Mouse (Mus musculus) lung, adult 2 months (tissue): ENCODE data around the gene Prr5l. TPM values are rescaled to one million over a fixed set of nuclear protein-coding genes. Genes with fewer than 3 reads are reported as not detected.

Experiments
- DNase-seq: peaks from one replicate; pipeline ENCODE4 v3.0.0; 2022
- H3K4me1 ChIP-seq: fragments of 200-500 bp; 2 replicates; pipeline ENCODE4 v1.6.1; 2011; ENCODE audit warnings: low read length; ENCODE audit not compliant: control insufficient read depth, insufficient read depth
- H3K4me3 ChIP-seq: fragments of 200-500 bp; replicated peaks from 2 replicates; pipeline ENCODE3; 2011; ENCODE audit warnings: low read depth, mild to moderate bottlenecking, control low read depth, low read length; ENCODE audit errors: extremely low read depth
- CTCF ChIP-seq: fragments of 200-500 bp; IDR thresholded peaks from 2 replicates; pipeline ENCODE4 v1.5.1; 2011; ENCODE audit warnings: mild to moderate bottlenecking, low read length, control low read depth; ENCODE audit not compliant: insufficient read depth
- POLR2A ChIP-seq: fragments of 200-500 bp; IDR thresholded peaks from 2 replicates; pipeline ENCODE4 v1.6.1; 2011; ENCODE audit warnings: low read depth, mild to moderate bottlenecking, control low read depth, low read length, borderline replicate concordance; ENCODE audit errors: extremely low read depth
- WGBS: fragments of 180-500 bp; shearing (Covaris S2); methylation state at CpG from one replicate; pipeline ENCODE4 v1.1.7; 2018; 5-methylcytosine and 5-hydroxymethylcytosine counted together
- polyA plus RNA-seq: library from polyadenylated mRNA; depleted of rRNA; stranded (reverse); fragments of >200 nt; gene quantifications from 2 replicates; pipeline ENCODE4 v1.2.3, GENCODE M21; 2012

Prr5l gene
- polyA plus RNA-seq, 1 experiment: 32.3 TPM

DNA sequence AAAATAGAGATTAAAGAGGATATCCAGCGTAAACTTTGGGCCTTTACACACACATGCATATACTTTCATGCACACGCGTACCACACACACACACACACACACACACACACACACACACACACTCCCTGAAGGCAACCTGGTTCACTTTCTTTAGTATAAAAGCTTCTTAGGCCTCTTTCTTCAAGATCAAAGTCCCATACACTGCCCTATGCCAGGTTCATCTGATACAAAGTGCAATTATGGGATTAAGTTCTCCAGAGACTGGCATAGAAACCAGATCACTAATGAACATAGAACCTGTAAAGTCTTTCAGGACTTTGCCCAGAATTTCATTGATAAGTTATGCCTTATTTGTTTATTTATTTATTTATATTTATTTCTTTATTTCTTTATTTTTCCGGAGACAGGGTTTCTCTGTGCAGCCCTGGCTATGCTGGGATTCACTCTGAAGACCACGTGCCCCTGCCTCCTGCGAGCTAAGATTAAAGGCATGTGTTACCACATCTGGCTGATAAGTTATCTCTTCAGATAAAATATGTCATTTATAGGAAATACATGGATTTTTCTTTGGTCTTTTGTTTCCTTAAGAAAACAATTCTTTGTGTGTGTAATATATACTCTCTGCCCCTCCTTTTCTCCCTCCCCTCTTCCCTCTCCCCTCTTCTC lies 73.1 kb downstream of the Prr5l start:
- no peak for DNase-seq
- TF ChIP-seq CTCF (no peak), POLR2A (no peak)
- no peak overlapping the region for H3K4me3 ChIP-seq
- no peaks in the 10 kb centered on the region for H3K4me1 ChIP-seq
- WGBS: 85% methylated on average over 6 of the region's 6 CpGs

DNA sequence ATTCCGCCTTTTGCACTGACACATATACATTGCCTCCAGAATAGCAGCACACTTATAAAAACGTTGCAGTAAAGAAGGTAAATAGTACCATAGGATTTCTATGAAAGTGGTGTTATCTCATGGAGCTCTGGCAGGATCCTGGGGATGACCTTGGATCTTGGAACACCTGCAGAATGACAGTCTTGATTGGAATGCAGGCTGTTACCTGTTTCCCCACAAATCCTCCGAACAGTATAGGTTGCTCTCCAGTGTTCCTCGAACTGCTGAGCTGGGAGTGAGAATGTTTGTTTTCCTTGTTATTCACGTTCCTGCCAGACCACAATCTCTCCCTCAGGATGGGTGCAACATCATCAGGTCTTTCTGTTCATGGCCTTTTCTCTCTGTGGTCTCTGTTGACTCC lies 75.1 kb downstream of the Prr5l start:
- no peak for DNase-seq
- H3K4me3 ChIP-seq: no peak overlapping the region
- H3K4me1 ChIP-seq: no peaks in the 10 kb centered on the region
- TF ChIP-seq POLR2A (no peak), CTCF (no peak)
- WGBS: 61% methylated on average over 5 of the region's 5 CpGs

DNA sequence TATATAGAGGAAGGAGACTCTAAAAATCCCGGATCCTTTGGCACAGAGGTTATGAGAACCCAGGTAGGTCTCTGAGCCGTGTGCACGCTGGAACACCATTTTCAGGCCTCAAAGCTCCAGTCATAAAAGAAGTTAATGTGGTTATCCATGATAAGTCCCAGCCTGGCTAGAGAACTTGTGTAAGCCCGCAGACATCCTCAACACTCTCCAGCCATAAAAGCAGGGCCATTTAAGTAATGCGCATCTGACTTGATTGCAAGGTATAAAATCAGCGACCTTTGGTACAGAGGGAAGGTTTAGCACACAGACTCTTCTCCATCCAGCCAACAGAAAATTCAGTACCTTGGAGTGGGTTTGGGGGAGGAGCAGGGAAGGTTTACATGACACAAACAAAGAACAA lies 80.6 kb downstream of the Prr5l start:
- DNase-seq: no peak
- no peaks in the 10 kb centered on the region for H3K4me1 ChIP-seq
- WGBS: 94% methylated on average over 6 of the region's 6 CpGs
- H3K4me3 ChIP-seq: no peak overlapping the region
- TF ChIP-seq CTCF (no peak), POLR2A (no peak)

DNA sequence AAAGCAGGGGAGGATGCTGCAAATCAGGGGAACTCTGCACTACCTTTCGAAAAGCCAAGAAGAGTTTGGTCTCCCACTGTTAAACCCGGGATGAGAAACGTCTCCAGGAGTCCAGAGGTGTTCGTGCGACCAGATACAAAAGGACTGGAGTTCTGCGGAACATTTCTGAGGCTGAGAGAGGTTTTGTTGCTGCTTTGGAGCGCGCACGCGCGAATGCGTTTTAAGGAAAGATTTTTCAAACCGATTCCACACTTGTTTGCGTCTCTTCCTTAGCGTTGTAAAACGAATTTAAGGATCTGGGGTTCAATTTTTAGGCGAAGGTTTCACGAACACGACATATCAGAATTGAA lies 85.0 kb downstream of the Prr5l start:
- no peak for DNase-seq
- Histone ChIP-seq H3K4me1 (peaks cover 3% of the 10 kb centered on the region; the same call in 1 of the 2 replicates), H3K4me3 (peak overlapping the region; percentile 73)
- WGBS: 4% methylated on average over 19 of the region's 19 CpGs
- no peak for TF ChIP-seq CTCF
- no peak for TF ChIP-seq POLR2A

- under 1% methylated on average over 49 of the region's 49 CpGs for WGBS
- peak; percentile 56 for DNase-seq
- no peak for TF ChIP-seq CTCF
- TF ChIP-seq POLR2A: peak; percentile 73; the same call in 1 of the 2 replicates
- Histone ChIP-seq H3K4me3 (peak overlapping the region; percentile 73), H3K4me1 (peaks cover 4% of the 10 kb centered on the region; the same call in 1 of the 2 replicates)
These were observed 85.5 kb downstream of the Prr5l start for GRCm38 (mm10) chr2:101797166-101797900.

DNA sequence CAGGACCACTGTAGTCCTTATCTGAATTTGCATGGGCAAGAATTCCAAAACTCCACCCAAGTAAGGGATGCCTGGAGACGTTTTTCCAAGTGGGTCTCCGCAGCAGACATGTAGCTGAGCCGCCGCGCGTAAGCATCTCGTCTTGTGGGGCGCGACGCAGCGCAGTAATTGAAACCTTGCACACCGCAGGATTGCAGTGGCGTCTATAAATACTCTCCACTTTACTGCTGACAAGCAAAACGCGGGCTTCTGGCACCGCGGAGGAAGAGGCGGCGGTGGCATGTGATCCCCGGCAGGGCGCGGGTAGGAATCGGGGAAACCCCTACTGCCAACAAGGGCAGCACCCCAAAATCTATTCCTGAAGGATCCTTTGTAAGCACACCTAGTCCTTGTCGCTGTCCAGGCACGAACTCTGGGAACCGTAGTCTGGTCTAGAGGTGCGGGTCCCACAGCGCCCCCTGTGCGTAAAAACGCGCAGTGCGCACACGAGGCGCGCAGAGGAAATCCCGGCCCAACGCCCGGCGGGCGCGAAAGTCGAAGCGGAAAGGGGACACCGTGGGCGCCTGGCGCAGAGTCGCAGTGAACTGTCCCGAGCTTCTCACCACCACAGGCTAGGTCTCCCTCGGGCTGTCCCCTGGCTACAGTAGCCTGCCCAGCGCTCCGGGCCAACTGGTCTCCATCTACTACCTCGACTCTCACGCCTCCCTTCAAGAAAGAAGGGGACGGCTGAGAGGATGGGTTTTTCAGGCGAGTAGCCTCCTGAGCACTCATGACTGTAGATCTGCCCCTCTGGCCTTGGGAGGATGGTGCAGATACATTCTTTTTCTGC lies 86.3 kb downstream of the Prr5l start:
- DNase-seq: peak; percentile 83
- peaks cover 7% of the 10 kb centered on the region; the same call in 1 of the 2 replicates for H3K4me1 ChIP-seq
- H3K4me3 ChIP-seq: peak overlapping the region; percentile 73
- WGBS: 1% methylated on average over 55 of the region's 55 CpGs
- TF ChIP-seq CTCF (peak; percentile 64), POLR2A (no peak)

DNA sequence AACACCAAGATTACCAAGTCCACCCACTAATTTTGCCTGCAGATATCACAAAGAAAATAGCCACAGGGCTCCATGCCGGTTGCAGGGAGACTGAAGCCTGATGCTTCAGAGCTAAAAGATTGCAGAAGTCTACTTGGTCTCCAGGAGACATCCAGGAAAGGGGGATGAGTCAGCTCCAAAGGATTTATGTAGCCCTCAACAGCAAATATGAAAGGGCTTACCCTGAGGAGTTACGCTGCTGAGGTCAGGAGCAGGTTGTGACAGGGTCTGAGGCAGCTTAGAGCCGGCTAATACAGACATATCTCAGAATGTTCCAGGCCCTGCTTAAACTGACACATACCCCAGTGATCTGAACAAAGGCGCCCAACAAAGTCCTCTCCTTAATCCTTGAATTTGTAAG lies 90.7 kb downstream of the Prr5l start:
- DNase-seq: no peak
- Histone ChIP-seq H3K4me1 (peaks cover 7% of the 10 kb centered on the region; the same call in 1 of the 2 replicates), H3K4me3 (no peak overlapping the region)
- TF ChIP-seq POLR2A (no peak), CTCF (no peak)
- 53% methylated on average over 4 of the region's 4 CpGs for whole genome bisulfite sequencing

DNA sequence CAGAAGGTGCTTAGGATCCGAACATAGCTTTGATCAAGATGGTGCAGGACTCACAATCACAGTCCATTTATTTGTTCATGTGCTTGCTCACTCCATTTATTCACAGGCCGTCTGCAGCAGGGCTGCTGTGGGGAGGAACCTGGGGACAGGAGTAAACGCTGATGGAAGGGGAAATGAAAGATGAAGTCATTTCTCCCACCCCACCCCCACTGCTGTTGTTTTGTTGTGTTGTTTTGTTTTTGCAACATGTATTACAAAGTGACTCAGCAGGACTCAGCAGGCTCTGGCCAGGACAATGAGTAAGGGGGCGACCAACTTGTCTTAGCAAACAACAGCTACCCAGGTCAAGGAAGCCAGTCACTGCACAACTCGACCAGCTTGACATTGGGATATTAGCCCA lies 99.6 kb downstream of the Prr5l start:
- no peak overlapping the region for H3K4me3 ChIP-seq
- TF ChIP-seq POLR2A (no peak), CTCF (no peak)
- WGBS: 56% methylated on average over 5 of the region's 5 CpGs
- peaks cover 8% of the 10 kb centered on the region for H3K4me1 ChIP-seq
- DNase-seq: no peak

- peaks cover 8% of the 10 kb centered on the region for H3K4me1 ChIP-seq
- TF ChIP-seq CTCF: no peak
- no peak for TF ChIP-seq POLR2A
- no peak for DNase-seq
- 38% methylated on average over 4 of the region's 4 CpGs for WGBS
- no peak overlapping the region for H3K4me3 ChIP-seq
These were observed 101.5 kb downstream of the Prr5l start for GRCm38 (mm10) chr2:101781357-101781777.
